Mouse (Mus musculus): ENCODE results near the gene Tmem108. TPM values are rescaled to one million over a fixed set of nuclear protein-coding genes. Genes with fewer than 3 reads are reported as not detected.

The Tmem108 gene
- polyA plus RNA-seq, 1 experiment = 6.1 TPM

GRCm38 (mm10) chr9:103563864-103564610 is 197.6 kb downstream of the Tmem108 start:
- Histone ChIP-seq H3K4me3 (ENCODE audit: control insufficient read depth, insufficient read depth, low read length) (no peak overlapping the region), H3K27me3 (ENCODE audit: control insufficient read depth, insufficient read depth, low read length) (no peaks in the 10 kb centered on the region), H3K27ac (ENCODE audit: control insufficient read depth, insufficient read depth, low read length) (no peak overlapping the region), H3K36me3 (ENCODE audit: control insufficient read depth, insufficient read depth, low read length) (no peaks in the 10 kb centered on the region), H3K4me1 (replicated peaks; ENCODE audit: control insufficient read depth, insufficient read depth, low read length) (no peaks in the 10 kb centered on the region; the same call in 1 of the 2 replicates)
- peak; percentile 9 for DNase-seq
- TF ChIP-seq POLR2A (IDR thresholded peaks at IDR 0.05; ENCODE audit: control insufficient read depth, extremely low read depth, insufficient read depth, low read length, poor library complexity) = no peak
- TF ChIP-seq CTCF (IDR thresholded peaks at IDR 0.05; ENCODE audit: borderline replicate concordance, control insufficient read depth, extremely low read depth, insufficient read depth, low read length, poor library complexity) = no peak
- 52% methylated on average over 10 of the region's 10 CpGs for WGBS

- 64% methylated on average over 1 of the region's 1 CpGs for WGBS
These were observed 199.6 kb downstream of the Tmem108 start for GRCm38 (mm10) chr9:103562063-103562462.

DNA sequence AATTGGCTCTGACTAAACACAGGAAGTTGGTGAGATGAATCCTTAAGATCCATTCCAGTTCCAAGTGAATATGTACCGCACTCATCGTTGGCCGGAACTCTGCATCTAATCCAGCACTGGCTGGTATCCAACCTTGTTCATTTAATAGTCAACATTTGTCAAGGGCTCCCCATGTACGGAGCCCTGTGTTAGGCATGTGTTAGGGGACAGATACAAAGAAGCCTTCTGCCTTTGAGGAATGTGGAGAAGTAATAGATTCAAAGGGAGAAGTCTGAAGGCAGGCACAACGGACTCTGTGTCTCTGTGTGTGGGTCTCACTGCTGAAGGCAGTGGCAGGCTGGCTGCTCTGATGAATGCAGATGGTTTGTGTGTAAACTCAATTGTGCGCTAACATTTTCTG is 202.9 kb downstream of the Tmem108 start:
- H3K27me3 ChIP-seq (ENCODE audit: control insufficient read depth, insufficient read depth, low read length) = no peaks in the 10 kb centered on the region
- DNase-seq = no peak
- no peaks in the 10 kb centered on the region for H3K36me3 ChIP-seq (ENCODE audit: control insufficient read depth, insufficient read depth, low read length)
- H3K4me1 ChIP-seq (replicated peaks; ENCODE audit: control insufficient read depth, insufficient read depth, low read length) = no peaks in the 10 kb centered on the region; the same call in 1 of the 2 replicates
- H3K4me3 ChIP-seq (ENCODE audit: control insufficient read depth, insufficient read depth, low read length) = no peak overlapping the region
- TF ChIP-seq POLR2A (IDR thresholded peaks at IDR 0.05; ENCODE audit: control insufficient read depth, extremely low read depth, insufficient read depth, low read length, poor library complexity) = no peak
- WGBS = 96% methylated on average over 6 of the region's 6 CpGs
- no peak overlapping the region for H3K27ac ChIP-seq (ENCODE audit: control insufficient read depth, insufficient read depth, low read length)

More at GRCm38 (mm10) chr9:103562063-103562462, 199.6 kb downstream of the Tmem108 start:
- Histone ChIP-seq H3K27me3 (ENCODE audit: control insufficient read depth, insufficient read depth, low read length) (no peaks in the 10 kb centered on the region), H3K4me3 (ENCODE audit: control insufficient read depth, insufficient read depth, low read length) (no peak overlapping the region), H3K4me1 (replicated peaks; ENCODE audit: control insufficient read depth, insufficient read depth, low read length) (no peaks in the 10 kb centered on the region; the same call in 1 of the 2 replicates), H3K27ac (ENCODE audit: control insufficient read depth, insufficient read depth, low read length) (no peak overlapping the region), H3K36me3 (ENCODE audit: control insufficient read depth, insufficient read depth, low read length) (no peaks in the 10 kb centered on the region)
- no peak for DNase-seq
- no peak for TF ChIP-seq CTCF (IDR thresholded peaks at IDR 0.05; ENCODE audit: borderline replicate concordance, control insufficient read depth, extremely low read depth, insufficient read depth, low read length, poor library complexity)
- no peak for TF ChIP-seq POLR2A (IDR thresholded peaks at IDR 0.05; ENCODE audit: control insufficient read depth, extremely low read depth, insufficient read depth, low read length, poor library complexity)

- TF ChIP-seq CTCF (IDR thresholded peaks at IDR 0.05; ENCODE audit: borderline replicate concordance, control insufficient read depth, extremely low read depth, insufficient read depth, low read length, poor library complexity) (no peak), POLR2A (IDR thresholded peaks at IDR 0.05; ENCODE audit: control insufficient read depth, extremely low read depth, insufficient read depth, low read length, poor library complexity) (no peak)
- no peaks in the 10 kb centered on the region for H3K27me3 ChIP-seq (ENCODE audit: control insufficient read depth, insufficient read depth, low read length)
- DNase-seq = no peak
- no peaks in the 10 kb centered on the region for H3K4me1 ChIP-seq (replicated peaks; ENCODE audit: control insufficient read depth, insufficient read depth, low read length)
- H3K36me3 ChIP-seq (ENCODE audit: control insufficient read depth, insufficient read depth, low read length) = no peaks in the 10 kb centered on the region
- WGBS = 92% methylated on average over 7 of the region's 7 CpGs
- H3K4me3 ChIP-seq (ENCODE audit: control insufficient read depth, insufficient read depth, low read length) = no peak overlapping the region
- H3K27ac ChIP-seq (ENCODE audit: control insufficient read depth, insufficient read depth, low read length) = no peak overlapping the region
These were observed 203.4 kb downstream of the Tmem108 start for GRCm38 (mm10) chr9:103558240-103558639.

GRCm38 (mm10) chr9:103557085-103557484 is 204.6 kb downstream of the Tmem108 start:
- no peak for DNase-seq
- Histone ChIP-seq H3K36me3 (ENCODE audit: control insufficient read depth, insufficient read depth, low read length) (no peaks in the 10 kb centered on the region), H3K27ac (ENCODE audit: control insufficient read depth, insufficient read depth, low read length) (no peak overlapping the region), H3K27me3 (ENCODE audit: control insufficient read depth, insufficient read depth, low read length) (no peaks in the 10 kb centered on the region), H3K4me3 (ENCODE audit: control insufficient read depth, insufficient read depth, low read length) (no peak overlapping the region), H3K4me1 (replicated peaks; ENCODE audit: control insufficient read depth, insufficient read depth, low read length) (no peaks in the 10 kb centered on the region)
- no peak for TF ChIP-seq POLR2A (IDR thresholded peaks at IDR 0.05; ENCODE audit: control insufficient read depth, extremely low read depth, insufficient read depth, low read length, poor library complexity)
- TF ChIP-seq CTCF (IDR thresholded peaks at IDR 0.05; ENCODE audit: borderline replicate concordance, control insufficient read depth, extremely low read depth, insufficient read depth, low read length, poor library complexity) = no peak
- WGBS = 93% methylated on average over 15 of the region's 15 CpGs

DNA sequence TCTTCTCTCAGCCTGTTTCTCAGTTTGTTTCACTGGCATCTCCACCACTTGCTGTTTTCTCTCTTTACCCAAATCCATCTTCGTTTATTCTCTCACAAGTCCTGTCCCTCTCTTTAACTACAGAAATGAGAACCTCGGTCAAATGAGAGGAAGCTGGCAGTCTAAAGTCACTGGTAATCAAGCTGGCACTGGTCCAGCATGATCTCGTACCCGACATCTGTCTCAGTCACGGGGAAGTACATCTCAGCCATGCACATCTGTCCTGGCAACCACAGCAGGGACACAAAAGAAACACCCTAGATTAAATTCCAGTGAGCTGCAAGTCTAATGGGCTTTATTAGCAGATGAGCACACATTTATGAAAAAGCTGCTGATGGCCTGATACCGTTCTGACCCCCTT is 206.3 kb downstream of the Tmem108 start:
- TF ChIP-seq POLR2A (IDR thresholded peaks at IDR 0.05; ENCODE audit: control insufficient read depth, extremely low read depth, insufficient read depth, low read length, poor library complexity) = no peak
- TF ChIP-seq CTCF (IDR thresholded peaks at IDR 0.05; ENCODE audit: borderline replicate concordance, control insufficient read depth, extremely low read depth, insufficient read depth, low read length, poor library complexity) = no peak
- Histone ChIP-seq H3K4me3 (ENCODE audit: control insufficient read depth, insufficient read depth, low read length) (no peak overlapping the region), H3K27ac (ENCODE audit: control insufficient read depth, insufficient read depth, low read length) (no peak overlapping the region), H3K27me3 (ENCODE audit: control insufficient read depth, insufficient read depth, low read length) (no peaks in the 10 kb centered on the region), H3K4me1 (replicated peaks; ENCODE audit: control insufficient read depth, insufficient read depth, low read length) (no peaks in the 10 kb centered on the region), H3K36me3 (ENCODE audit: control insufficient read depth, insufficient read depth, low read length) (no peaks in the 10 kb centered on the region)
- no peak for DNase-seq
- 17% methylated on average over 6 of the region's 6 CpGs for WGBS

All from thymus, adult 2 months (tissue).